Mouse (Mus musculus) kidney, embryonic 14.5 days (tissue): ENCODE results near the gene Mrpl48. TPM values are rescaled to one million over a fixed set of nuclear protein-coding genes. Genes with fewer than 3 reads are reported as not detected.

ENCODE experiments used
- ATAC-seq: fragments of 200-750 bp; cut with Nextera tagmentation; 2 replicates; pipeline ENCODE4 v1.8.0; 2017; ENCODE audit warnings: moderate number of reproducible peaks, mild to moderate bottlenecking, moderate TSS enrichment, moderate library complexity; ENCODE audit not compliant: low FRiP score, low TSS enrichment
- H3K27ac ChIP-seq: fragments of 300-500 bp; sonication (generic); 2 replicates; pipeline ENCODE4 v1.5.1; 2014; ENCODE audit warnings: low read depth, mild to moderate bottlenecking, low read length, moderate library complexity, mixed read lengths
- H3K27me3 ChIP-seq: fragments of 300-500 bp; sonication (generic); 2 replicates; pipeline ENCODE4 v1.6.1; 2014; ENCODE audit warnings: mild to moderate bottlenecking, low read length; ENCODE audit not compliant: control insufficient read depth, insufficient read depth
- H3K36me3 ChIP-seq: fragments of 300-500 bp; sonication (generic); 2 replicates; pipeline ENCODE4 v1.6.1; 2014; ENCODE audit warnings: low read length, mixed read lengths; ENCODE audit not compliant: control insufficient read depth, insufficient read depth
- H3K4me1 ChIP-seq: fragments of 300-500 bp; sonication (generic); 2 replicates; pipeline ENCODE4 v1.6.1; 2014; ENCODE audit warnings: low read length, mixed read lengths; ENCODE audit not compliant: control insufficient read depth, insufficient read depth
- H3K4me2 ChIP-seq: fragments of 300-500 bp; sonication (generic); replicated peaks from 2 replicates; pipeline ENCODE4 v1.6.1; 2014; ENCODE audit warnings: low read depth, mild to moderate bottlenecking, low read length
- H3K4me3 ChIP-seq: fragments of 300-500 bp; sonication (generic); 2 replicates; pipeline ENCODE4 v1.5.1; 2014; ENCODE audit warnings: mild to moderate bottlenecking, low read length
- H3K9ac ChIP-seq: fragments of 300-500 bp; sonication (generic); 2 replicates; pipeline ENCODE4 v1.6.1; 2014; ENCODE audit warnings: low read depth, mild to moderate bottlenecking, low read length, moderate library complexity
- H3K9me3 ChIP-seq: fragments of 300-500 bp; sonication (generic); 2 replicates; pipeline ENCODE4 v1.6.1; 2016; ENCODE audit warnings: low read length; ENCODE audit not compliant: control insufficient read depth
- WGBS: fragments of 180-500 bp; shearing (Covaris S2); extraction: QIAGEN DNeasy Blood & Tissue Kit; methylation state at CpG from one replicate; pipeline ENCODE4 v1.1.7; 2014; 5-methylcytosine and 5-hydroxymethylcytosine counted together
- polyA plus RNA-seq: library from polyadenylated mRNA; unstranded; fragments of >200 nt; fragmentation: Nextera tagmentation; extraction: Ambion mirVana; gene quantifications from 2 replicates; pipeline ENCODE4 v1.2.1, GENCODE M21; 2014

Gene Mrpl48
- polyA plus RNA-seq, 1 experiment from 2014 or later, result 91.3 TPM

DNA sequence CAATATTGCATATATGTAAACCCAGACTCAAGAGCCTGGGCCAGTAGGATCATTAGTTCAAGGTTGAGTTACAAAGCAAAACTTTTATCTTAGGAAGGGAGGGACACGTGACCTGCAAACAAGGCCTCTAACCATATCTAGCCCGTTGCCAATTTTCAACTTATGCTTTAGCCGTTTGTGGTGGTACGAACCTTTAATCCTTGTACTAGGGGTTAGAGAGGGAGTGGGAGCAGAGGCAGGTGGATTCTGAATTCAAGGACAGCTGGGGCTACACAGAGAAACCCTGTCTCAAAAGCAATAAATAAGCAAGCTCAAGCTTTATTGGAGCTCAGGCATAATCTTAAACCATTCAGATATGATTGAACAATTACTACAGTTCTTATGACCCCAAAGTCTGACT is 34.3 kb upstream of the Mrpl48 start:
- H3K27me3 ChIP-seq, result no peaks in the 10 kb centered on the region
- H3K9me3 ChIP-seq, result no peaks in the 10 kb centered on the region
- peaks cover 23% of the 10 kb centered on the region; the same call in 1 of the 2 replicates for H3K36me3 ChIP-seq
- no peak overlapping the region for H3K4me3 ChIP-seq
- no peaks in the 10 kb centered on the region for H3K4me1 ChIP-seq
- WGBS, result 89% methylated on average over 4 of the region's 4 CpGs
- ATAC-seq, result no peak
- no peak overlapping the region for H3K9ac ChIP-seq
- no peak overlapping the region for H3K4me2 ChIP-seq
- H3K27ac ChIP-seq, result no peak overlapping the region

DNA sequence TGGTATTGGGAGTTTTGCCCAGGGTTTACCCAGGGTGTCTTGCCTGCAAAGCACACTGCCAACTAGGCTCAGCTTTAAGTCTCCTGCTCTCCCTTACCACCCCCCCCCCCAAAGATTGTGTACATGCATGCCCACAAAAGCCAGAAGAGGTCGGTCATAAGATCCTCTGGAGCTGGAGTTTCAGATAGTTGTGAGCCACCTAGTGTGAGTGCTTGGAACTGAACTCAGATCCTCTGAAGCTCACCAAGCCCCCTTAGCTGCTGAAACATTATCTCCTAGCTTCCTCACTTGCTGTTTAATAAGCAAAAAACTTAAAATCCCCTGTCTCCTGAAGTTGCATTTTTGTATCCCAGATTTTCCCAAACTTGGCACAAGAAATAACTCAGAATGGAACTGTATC is 29.6 kb upstream of the Mrpl48 start:
- H3K36me3 ChIP-seq, result peaks cover 33% of the 10 kb centered on the region; the same call in 1 of the 2 replicates

DNA sequence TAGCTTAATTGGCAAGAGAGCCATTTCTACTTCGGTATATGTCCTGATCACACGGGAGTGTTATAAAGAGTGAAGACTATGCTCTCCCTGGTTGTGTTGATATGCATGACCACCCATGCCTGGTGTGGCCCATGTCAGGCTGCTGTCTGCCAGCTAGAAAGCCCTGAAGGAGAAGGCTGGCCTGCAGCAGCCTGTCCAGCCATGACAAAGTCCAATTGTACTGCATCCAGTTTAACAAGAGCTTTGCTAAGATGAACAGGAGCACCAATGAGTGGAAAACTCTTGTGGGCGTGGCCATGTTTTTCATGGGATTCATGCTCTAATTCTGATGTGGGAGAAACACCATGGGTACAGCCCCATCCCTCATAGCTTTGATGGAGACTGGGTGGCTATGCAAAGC is 16.4 kb upstream of the Mrpl48 start:
- Histone ChIP-seq H3K27me3 (no peaks in the 10 kb centered on the region), H3K36me3 (peaks cover 6% of the 10 kb centered on the region; the same call in 1 of the 2 replicates), H3K4me2 (no peak overlapping the region), H3K9ac (no peak overlapping the region), H3K4me1 (0 out of 2 replicates have a peak, but pooled peaks cover 3% of the 10 kb centered on the region), H3K4me3 (no peak overlapping the region), H3K9me3 (no peaks in the 10 kb centered on the region), H3K27ac (no peak overlapping the region)
- ATAC-seq, result peak; percentile 64; the same call in 1 of the 2 replicates
- 54% methylated on average over 3 of the region's 3 CpGs for WGBS

More for the DNA sequence above, 29.6 kb upstream of the Mrpl48 start:
- 7% methylated on average over 1 of the region's 1 CpGs for WGBS
- Histone ChIP-seq H3K4me2 (no peak overlapping the region), H3K4me1 (no peaks in the 10 kb centered on the region), H3K4me3 (no peak overlapping the region), H3K9ac (no peak overlapping the region), H3K9me3 (no peaks in the 10 kb centered on the region), H3K27ac (no peak overlapping the region), H3K27me3 (no peaks in the 10 kb centered on the region)
- ATAC-seq, result no peak

DNA sequence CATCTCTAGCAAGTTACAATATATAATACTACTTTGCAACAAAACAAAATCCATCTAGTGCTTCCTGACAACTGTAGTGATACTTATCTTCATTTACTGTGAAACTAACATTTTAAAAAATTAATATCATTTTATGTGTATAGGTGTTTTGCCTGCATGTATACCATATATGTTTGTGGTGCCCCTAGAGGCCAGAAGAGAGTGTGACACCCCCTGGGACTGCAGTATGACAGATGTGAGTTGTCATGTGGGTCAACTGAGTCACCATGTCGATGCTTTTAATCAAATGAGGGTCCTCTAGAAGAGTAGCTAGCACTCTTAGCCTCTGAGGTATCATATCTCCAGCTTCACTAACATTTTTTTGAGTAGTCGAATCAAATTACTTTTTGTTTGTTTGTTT is 14.2 kb upstream of the Mrpl48 start:
- Histone ChIP-seq H3K27me3 (no peaks in the 10 kb centered on the region), H3K4me3 (no peak overlapping the region), H3K27ac (no peak overlapping the region), H3K4me1 (0 out of 2 replicates have a peak, but pooled peaks cover 3% of the 10 kb centered on the region), H3K4me2 (no peak overlapping the region), H3K9ac (no peak overlapping the region), H3K9me3 (no peaks in the 10 kb centered on the region), H3K36me3 (no peaks in the 10 kb centered on the region)
- no peak for ATAC-seq
- WGBS, result 85% methylated on average over 2 of the region's 2 CpGs

DNA sequence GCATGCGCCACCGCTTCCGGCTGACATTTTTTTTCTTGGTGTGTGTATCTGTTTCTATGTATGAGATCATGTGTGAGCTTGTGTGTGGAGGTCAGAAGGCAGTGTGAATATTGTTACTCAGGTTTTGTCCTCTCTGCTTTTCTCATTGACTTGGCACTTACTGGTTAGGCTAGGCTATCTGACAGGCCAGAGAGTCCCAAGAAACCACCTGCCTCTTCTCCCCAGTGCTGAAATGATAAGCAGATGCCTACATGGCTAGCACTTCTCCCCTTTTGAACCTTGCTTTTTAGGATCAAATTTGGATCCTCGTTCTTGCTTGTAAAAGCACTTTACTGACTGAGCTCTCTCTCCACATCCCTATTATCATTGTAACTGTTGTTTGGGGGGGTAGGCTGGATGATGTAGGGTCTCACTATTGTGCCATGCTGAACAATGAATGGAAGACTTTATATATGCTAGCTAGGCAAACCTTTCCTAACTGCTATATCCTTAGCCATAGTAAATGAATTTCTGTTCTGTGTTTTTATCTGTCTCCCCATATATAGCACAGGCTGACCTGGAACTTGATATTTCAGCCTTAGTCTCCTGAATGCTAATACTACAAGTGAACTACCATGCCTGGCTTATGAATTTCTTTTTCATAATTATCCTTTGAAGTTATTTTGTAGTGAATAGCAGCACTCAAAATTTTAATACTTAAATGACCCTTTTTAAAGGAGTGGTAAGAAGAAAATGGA is 8.2 kb upstream of the Mrpl48 start:
- H3K4me2 ChIP-seq, result no peak overlapping the region
- no peak for ATAC-seq
- 95% methylated on average over 4 of the region's 4 CpGs for WGBS
- no peak overlapping the region for H3K27ac ChIP-seq
- H3K9me3 ChIP-seq, result no peaks in the 10 kb centered on the region
- no peaks in the 10 kb centered on the region for H3K36me3 ChIP-seq
- H3K4me3 ChIP-seq, result no peak overlapping the region
- H3K9ac ChIP-seq, result no peak overlapping the region
- no peaks in the 10 kb centered on the region for H3K4me1 ChIP-seq
- H3K27me3 ChIP-seq, result no peaks in the 10 kb centered on the region

DNA sequence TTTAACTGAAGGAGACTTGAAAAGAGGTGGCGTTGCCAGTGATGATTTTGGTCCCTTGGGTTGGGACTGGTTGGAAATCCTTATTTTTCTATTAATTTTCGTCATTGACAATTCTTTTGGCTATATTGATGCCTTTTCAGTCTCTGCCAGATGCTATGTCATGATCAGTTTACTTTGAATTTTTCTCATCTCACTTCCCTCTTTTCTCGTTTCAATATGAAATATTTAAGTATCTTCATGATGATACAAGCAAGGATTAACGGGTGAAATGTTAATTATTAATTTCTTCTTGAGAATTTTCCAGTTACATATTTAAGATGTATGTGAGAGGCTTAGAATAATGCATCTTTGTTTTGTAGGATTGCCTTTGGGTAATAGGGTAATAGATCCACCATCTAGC is 809 bp upstream of the Mrpl48 start:
- H3K4me3 ChIP-seq, result peak overlapping the region; percentile 54
- H3K4me1 ChIP-seq, result peaks cover 6% of the 10 kb centered on the region
- no peaks in the 10 kb centered on the region for H3K27me3 ChIP-seq
- H3K4me2 ChIP-seq, result peak overlapping the region; percentile 54
- no peaks in the 10 kb centered on the region for H3K9me3 ChIP-seq
- no peaks in the 10 kb centered on the region for H3K36me3 ChIP-seq
- ATAC-seq, result no peak
- whole genome bisulfite sequencing, result 24% methylated on average over 4 of the region's 4 CpGs
- peak overlapping the region; percentile 90; the same call in 1 of the 2 replicates for H3K27ac ChIP-seq
- H3K9ac ChIP-seq, result peak overlapping the region; percentile 98

DNA sequence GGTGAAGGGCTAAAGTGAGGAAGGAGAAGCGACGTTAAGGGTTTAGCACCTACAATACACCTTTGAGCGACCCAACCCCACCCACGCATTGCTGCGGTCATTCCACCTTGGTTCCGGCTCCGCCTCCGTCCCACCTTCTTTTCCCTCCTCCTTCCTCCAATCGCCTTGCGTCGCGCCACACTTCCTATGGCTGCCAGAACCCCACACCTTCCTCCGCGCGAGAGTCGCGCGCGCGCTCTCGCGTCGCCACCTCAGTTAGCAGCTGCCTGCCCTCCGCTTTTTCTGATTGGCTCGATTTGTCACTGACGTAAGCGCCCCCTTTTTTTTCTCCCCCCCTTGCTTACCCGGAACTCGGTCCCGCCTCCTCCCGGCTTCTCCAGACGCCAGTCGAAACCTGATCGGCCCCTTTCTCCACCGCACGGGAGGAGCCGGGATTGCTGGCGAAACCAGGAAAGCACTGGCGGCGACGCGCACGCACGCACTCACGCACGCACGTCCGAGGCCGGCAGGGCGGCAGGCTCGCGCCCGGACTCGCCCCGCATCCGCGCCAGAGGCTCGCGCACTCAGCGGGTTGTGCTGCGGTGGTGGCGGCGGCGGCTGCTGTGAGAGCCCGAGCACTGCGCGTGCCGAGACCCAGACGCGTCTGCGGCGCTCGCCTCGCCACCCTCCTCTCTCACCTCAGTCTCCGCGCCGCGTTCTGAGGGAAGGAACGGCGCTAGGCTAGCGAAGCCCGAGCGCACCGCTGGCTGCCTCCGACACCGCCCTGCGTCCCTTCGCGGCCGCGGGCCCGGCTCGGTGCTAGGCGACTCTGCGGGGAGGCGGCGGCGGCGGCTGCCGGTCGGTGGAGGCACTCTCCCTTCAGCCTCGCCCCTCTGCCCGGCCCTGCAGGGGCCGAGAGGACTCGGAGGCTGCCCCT is 629 bp downstream of the Mrpl48 start, which contains the start of gene Rab6a:
Gene Rab6a, plus strand, starts transcription at position 197 of the 916 bp plus-strand sequence.
- Histone ChIP-seq H3K4me1 (peaks cover 6% of the 10 kb centered on the region), H3K27me3 (no peaks in the 10 kb centered on the region), H3K27ac (peak within 1 kb of the TSS; percentile 90), H3K9me3 (no peaks in the 10 kb centered on the region), H3K36me3 (no peaks in the 10 kb centered on the region), H3K4me3 (peak within 1 kb of the TSS; percentile 54), H3K4me2 (peak within 1 kb of the TSS; percentile 56), H3K9ac (peak within 1 kb of the TSS; percentile 98)
- peak; percentile 97 for ATAC-seq
- WGBS, result under 1% methylated on average over 95 of the region's 105 CpGs

DNA sequence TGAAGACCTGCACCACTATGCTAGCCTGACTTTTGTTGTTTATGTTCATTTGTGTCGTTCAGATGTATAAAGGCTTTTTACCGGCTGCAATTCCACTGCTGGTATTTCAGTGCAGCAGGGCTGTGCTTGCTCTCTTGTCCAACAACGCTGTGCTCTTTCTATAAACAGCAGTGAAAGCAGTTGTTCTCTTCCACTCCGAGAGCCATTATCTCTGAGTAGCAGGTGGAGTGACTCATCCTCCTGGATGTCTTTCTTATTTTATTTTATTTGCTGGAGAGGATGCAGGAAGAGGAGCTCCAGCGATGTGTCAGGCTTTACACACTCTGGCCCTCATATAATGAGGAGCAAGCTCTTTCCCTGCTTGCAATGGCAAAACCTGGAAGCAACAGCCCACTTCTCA is 7.9 kb downstream of the Mrpl48 start:
- Histone ChIP-seq H3K4me2 (no peak overlapping the region), H3K9ac (no peak overlapping the region), H3K27me3 (no peaks in the 10 kb centered on the region), H3K9me3 (peaks cover 2% of the 10 kb centered on the region; the same call in 1 of the 2 replicates), H3K27ac (no peak overlapping the region), H3K4me3 (no peak overlapping the region), H3K36me3 (no peaks in the 10 kb centered on the region), H3K4me1 (no peaks in the 10 kb centered on the region)
- 77% methylated on average over 5 of the region's 5 CpGs for WGBS
- no peak for ATAC-seq

DNA sequence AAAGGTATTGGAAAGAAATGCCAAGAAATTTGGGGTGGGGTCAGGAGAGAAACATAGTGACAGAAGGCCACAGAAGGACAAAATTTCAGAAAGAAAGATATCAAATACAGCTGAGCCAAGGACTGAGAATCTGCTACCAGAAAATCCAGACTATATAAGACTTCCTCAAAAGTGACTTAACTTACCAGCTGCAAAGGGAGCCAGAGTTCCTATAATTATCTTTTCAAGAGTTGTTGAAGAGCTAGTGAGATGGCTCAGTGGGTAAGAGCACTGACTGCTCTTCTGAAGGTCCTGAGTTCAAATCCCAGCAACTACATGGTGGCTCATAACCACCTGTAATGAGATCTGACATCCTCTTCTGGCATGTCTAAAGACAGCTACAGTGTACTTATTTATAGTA is 14.8 kb downstream of the Mrpl48 start:
- H3K4me3 ChIP-seq, result no peak overlapping the region
- no peaks in the 10 kb centered on the region for H3K9me3 ChIP-seq
- H3K4me1 ChIP-seq, result no peaks in the 10 kb centered on the region
- H3K4me2 ChIP-seq, result no peak overlapping the region
- H3K27me3 ChIP-seq, result no peaks in the 10 kb centered on the region
- no peak overlapping the region for H3K9ac ChIP-seq
- no peaks in the 10 kb centered on the region for H3K36me3 ChIP-seq
- no peak for ATAC-seq
- H3K27ac ChIP-seq, result no peak overlapping the region
